In the genomic region with DNA sequence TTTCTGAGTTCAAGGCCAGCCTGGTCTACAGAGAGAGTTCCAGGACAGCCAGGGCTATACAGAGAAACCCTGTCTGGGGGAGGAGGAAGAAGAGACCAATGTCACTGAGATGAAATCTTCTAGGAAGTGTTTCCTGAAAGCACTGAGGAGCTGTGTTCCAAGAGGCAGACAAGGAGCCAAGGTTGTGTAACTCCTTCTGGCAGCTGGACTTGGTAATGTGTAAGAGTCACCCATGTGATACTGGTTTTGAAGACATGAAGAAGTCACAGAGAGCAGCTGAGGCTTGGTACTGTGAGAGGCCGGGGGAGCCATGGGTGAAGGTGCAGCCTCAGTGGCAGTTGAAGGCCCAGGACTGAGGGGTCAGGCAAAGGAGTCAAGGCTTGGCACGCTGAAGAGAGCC, we compare ENCODE assay signal across 12 mouse cellular contexts. TPM values are rescaled to one million over a fixed set of nuclear protein-coding genes. Genes with fewer than 3 reads are reported as not detected.
A peak's percentile ranks its signal among the peaks of the same experiment; 100 is the strongest.
DNase-seq lines count a peak whose midpoint lies in the region.
"Had no signal": no experiment of that assay in that cellular context is flagged by ENCODE, and none has a peak within 500 bp of the region (broad histone marks: within the 10 kb centered on the region; RNA-seq: fewer than 3 reads in every experiment).

No protein-coding gene starts in this region.

- DNase-seq in adrenal gland, postnatal 10 days = peak; percentile 58
- no peak for DNase-seq in adrenal gland, adult 18-20 months (ENCODE audit: low spot score in 2 of 2)
- DNase-seq in heart, adult 9 months (ENCODE audit: low spot score in 2 of 2) = peak; percentile 46 to 53
- no peak for DNase-seq in heart, postnatal 25 days (ENCODE audit: low spot score)
- DNase-seq in gastrocnemius, postnatal 25 days = peak; percentile 33
- DNase-seq in skeletal muscle tissue, adult 2 months (ENCODE audit: low read depth, low spot score) = peak; percentile 59
- DNase-seq in kidney, adult 11 months = no peak
- DNase-seq: cerebellum, adult 9-10 months; kidney, adult 2 months; kidney, postnatal 10 days; retina, postnatal 1 day; thymus, postnatal 14 days had no signal

- intact Hi-C loops in heart, postnatal 25 days (cut with DNase I) = no loop called here

RNA-seq across cellular contexts. Expression of a gene that starts 4.4 kb away (rescaled TPM):
- total RNA-seq in adrenal gland, postnatal 10 days (2021) = 10 to 100 TPM; 71.2 to 89.2 TPM
- total RNA-seq in adrenal gland, adult 18-20 months (2021) = 10 to 100 TPM; 47.9 to 53.1 TPM
- total RNA-seq in heart, postnatal 25 days (2021) = 10 to 100 TPM; 40.5 to 44.8 TPM
- total RNA-seq in gastrocnemius, postnatal 25 days (2021) = 10 to 100 TPM; 27.0 to 28.4 TPM

RNA-seq across cellular contexts. Expression of a gene that starts 28.9 kb away (rescaled TPM):
- total RNA-seq in adrenal gland, postnatal 10 days (2021) = 10 to 100 TPM; 75.1 to 75.6 TPM
- total RNA-seq in adrenal gland, adult 18-20 months (2021) = 100 to 1,000 TPM; 111 to 113 TPM
- total RNA-seq in heart, postnatal 25 days (2021) = 10 to 100 TPM; 40.3 to 41.9 TPM
- 10 to 100 TPM; 41.8 to 42.8 TPM for total RNA-seq in gastrocnemius, postnatal 25 days (2021)

RNA-seq across cellular contexts. Expression of a gene that starts 55.5 kb away (rescaled TPM):
- total RNA-seq in adrenal gland, postnatal 10 days (2021) = 10 to 100 TPM; 85.1 to 90.9 TPM
- total RNA-seq in adrenal gland, adult 18-20 months (2021) = 100 to 1,000 TPM in 1 of 2 experiments, 10 to 100 TPM in 1; 86.0 to 105 TPM
- total RNA-seq in heart, postnatal 25 days (2021) = 10 to 100 TPM; 27.3 to 29.8 TPM
- total RNA-seq in gastrocnemius, postnatal 25 days (2021) = 10 to 100 TPM; 16.7 to 16.9 TPM

Comparison
In these comparisons a context has a peak if more than half of its experiments do, and no peak if none do; other contexts are left out.
1. DNase-seq: peak in adrenal gland, postnatal 10 days (single experiment), heart, adult 9 months (2 of 2), gastrocnemius, postnatal 25 days (single experiment) and skeletal muscle tissue, adult 2 months (single experiment); none in adrenal gland, adult 18-20 months (0 of 2), heart, postnatal 25 days (single experiment) and kidney, adult 11 months (single experiment).